Mouse (Mus musculus): ENCODE data around the gene Tes3-ps.

Gene Tes3-ps

GRCm38 (mm10) chr13:49505776-49506175, 12.7 kb downstream of the Tes3-ps start:
- DNase-seq: no peak

GRCm38 (mm10) chr13:49507176-49507575, 14.1 kb downstream of the Tes3-ps start:
- DNase-seq: peak; percentile 51

- no peak for DNase-seq
Observed at GRCm38 (mm10) chr13:49518761-49519160, 25.6 kb downstream of the Tes3-ps start.

GRCm38 (mm10) chr13:49526235-49526634, 33.1 kb downstream of the Tes3-ps start:
- no peak for DNase-seq

- no peak for DNase-seq
Observed at GRCm38 (mm10) chr13:49530636-49531035, 37.5 kb downstream of the Tes3-ps start.

GRCm38 (mm10) chr13:49536946-49537345, 43.8 kb downstream of the Tes3-ps start:
- no peak for DNase-seq

GRCm38 (mm10) chr13:49538693-49539092, 45.6 kb downstream of the Tes3-ps start:
- DNase-seq: no peak

GRCm38 (mm10) chr13:49544279-49544678, 51.2 kb downstream of the Tes3-ps start, which contains the start of gene Aspn:
Aspn (plus strand) TSS chr13:49544443.
- no peak for DNase-seq

- peak; percentile 16 for DNase-seq
Observed at GRCm38 (mm10) chr13:49545646-49546045, 52.5 kb downstream of the Tes3-ps start.
